Mouse (Mus musculus): ENCODE results near the gene Chrm4. TPM values are rescaled to one million over a fixed set of nuclear protein-coding genes. Genes with fewer than 3 reads are reported as not detected.

The Chrm4 gene
- polyA plus RNA-seq, 1 experiment = 0.97 TPM

DNA sequence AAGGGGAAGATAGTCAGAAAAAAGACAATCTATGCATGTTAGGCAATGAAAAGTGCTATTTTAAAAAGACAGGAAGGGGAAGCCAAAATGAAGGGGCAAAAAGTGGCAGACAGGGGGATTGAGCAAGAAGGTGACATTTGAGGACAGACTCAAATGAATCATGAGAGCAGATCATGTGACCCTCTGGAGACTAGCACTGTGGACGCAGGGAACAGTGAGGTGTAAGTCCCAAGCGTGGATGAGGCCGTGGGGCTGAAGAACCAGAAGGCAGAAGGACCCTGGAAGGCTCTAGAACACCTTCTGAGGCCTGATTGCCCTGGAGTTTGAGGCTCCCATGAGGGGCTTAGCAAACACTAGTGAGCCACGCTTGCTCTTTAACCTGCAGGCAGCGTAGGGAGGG lies 39.3 kb downstream of the Chrm4 start:
- Histone ChIP-seq H3K9me3 (replicated peaks; ENCODE audit: control insufficient read depth, insufficient read depth, low read length, poor library complexity, severe bottlenecking) (no peaks in the 10 kb centered on the region), H3K27ac (ENCODE audit: insufficient read depth, low read length) (no peak overlapping the region), H3K9ac (ENCODE audit: low read depth, poor library complexity, severe bottlenecking) (no peak overlapping the region), H3K36me3 (ENCODE audit: control insufficient read depth, insufficient read depth, low read length, poor library complexity, severe bottlenecking) (no peaks in the 10 kb centered on the region), H3K4me3 (ENCODE audit: low read depth, low read length) (no peak overlapping the region), H3K4me1 (ENCODE audit: control insufficient read depth, insufficient read depth, low read length) (peaks cover 9% of the 10 kb centered on the region), H3K27me3 (ENCODE audit: control insufficient read depth, insufficient read depth, low read length, poor library complexity, severe bottlenecking) (no peaks in the 10 kb centered on the region)
- TF ChIP-seq CTCF (IDR thresholded peaks at IDR 0.05; ENCODE audit: low read depth, low read length) = no peak
- TF ChIP-seq EP300 (IDR thresholded peaks at IDR 0.05; ENCODE audit: insufficient read depth, low read depth, low read length) = no peak
- no peak for TF ChIP-seq POLR2A (IDR thresholded peaks at IDR 0.05; ENCODE audit: insufficient read depth, low read length)

- Histone ChIP-seq H3K27me3 (ENCODE audit: control insufficient read depth, insufficient read depth, low read length, poor library complexity, severe bottlenecking) (no peaks in the 10 kb centered on the region), H3K36me3 (ENCODE audit: control insufficient read depth, insufficient read depth, low read length, poor library complexity, severe bottlenecking) (no peaks in the 10 kb centered on the region), H3K4me1 (ENCODE audit: control insufficient read depth, insufficient read depth, low read length) (peaks cover 9% of the 10 kb centered on the region), H3K27ac (ENCODE audit: insufficient read depth, low read length) (no peak overlapping the region), H3K4me3 (ENCODE audit: low read depth, low read length) (no peak overlapping the region), H3K9me3 (replicated peaks; ENCODE audit: control insufficient read depth, insufficient read depth, low read length, poor library complexity, severe bottlenecking) (no peaks in the 10 kb centered on the region), H3K9ac (ENCODE audit: low read depth, poor library complexity, severe bottlenecking) (no peak overlapping the region)
- TF ChIP-seq CTCF (IDR thresholded peaks at IDR 0.05; ENCODE audit: low read depth, low read length) = no peak
- TF ChIP-seq POLR2A (IDR thresholded peaks at IDR 0.05; ENCODE audit: insufficient read depth, low read length) = no peak
- TF ChIP-seq EP300 (IDR thresholded peaks at IDR 0.05; ENCODE audit: insufficient read depth, low read depth, low read length) = no peak
These were observed 40.9 kb downstream of the Chrm4 start for GRCm38 (mm10) chr2:91967962-91968361.

GRCm38 (mm10) chr2:91971231-91972097 lies 44.4 kb downstream of the Chrm4 start:
- H3K9me3 ChIP-seq (replicated peaks; ENCODE audit: control insufficient read depth, insufficient read depth, low read length, poor library complexity, severe bottlenecking) = no peaks in the 10 kb centered on the region
- no peak overlapping the region for H3K27ac ChIP-seq (ENCODE audit: insufficient read depth, low read length)
- no peak overlapping the region; the same call in 1 of the 2 replicates for H3K4me3 ChIP-seq (ENCODE audit: low read depth, low read length)
- 0 out of 2 replicates have a peak, but pooled peaks cover 6% of the 10 kb centered on the region for H3K27me3 ChIP-seq (ENCODE audit: control insufficient read depth, insufficient read depth, low read length, poor library complexity, severe bottlenecking)
- TF ChIP-seq POLR2A (IDR thresholded peaks at IDR 0.05; ENCODE audit: insufficient read depth, low read length) (no peak), CTCF (IDR thresholded peaks at IDR 0.05; ENCODE audit: low read depth, low read length) (no peak), EP300 (IDR thresholded peaks at IDR 0.05; ENCODE audit: insufficient read depth, low read depth, low read length) (0 out of 2 replicates have a peak, but pooled peaks have one; percentile 36)
- H3K9ac ChIP-seq (ENCODE audit: low read depth, poor library complexity, severe bottlenecking) = 0 out of 2 replicates have a peak overlapping the region, but pooled peaks have one; percentile 12
- peaks cover 4% of the 10 kb centered on the region for H3K4me1 ChIP-seq (ENCODE audit: control insufficient read depth, insufficient read depth, low read length)
- H3K36me3 ChIP-seq (ENCODE audit: control insufficient read depth, insufficient read depth, low read length, poor library complexity, severe bottlenecking) = no peaks in the 10 kb centered on the region

DNA sequence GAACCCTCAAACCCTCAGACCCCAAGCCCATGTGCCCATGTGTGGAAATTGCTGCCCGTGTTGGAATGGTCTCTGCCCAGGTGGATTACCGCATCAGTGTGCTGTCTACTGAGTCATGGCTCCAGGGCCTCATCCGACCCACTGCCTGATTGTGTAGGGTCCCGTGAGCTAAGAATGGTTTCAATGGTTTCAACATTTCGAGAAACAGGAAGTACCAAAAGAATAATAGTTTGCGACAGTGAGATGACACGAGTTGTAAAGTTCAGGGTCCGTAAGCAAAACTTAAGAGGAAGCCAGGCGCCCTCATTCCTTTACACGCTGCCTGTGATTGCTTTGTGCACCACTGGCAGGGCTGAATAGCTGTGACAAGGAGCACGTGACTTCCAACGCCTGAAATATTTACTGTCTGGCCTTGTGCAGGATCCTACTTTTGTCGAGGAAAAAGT lies 45.1 kb downstream of the Chrm4 start:
- Histone ChIP-seq H3K9me3 (replicated peaks; ENCODE audit: control insufficient read depth, insufficient read depth, low read length, poor library complexity, severe bottlenecking) (no peaks in the 10 kb centered on the region), H3K36me3 (ENCODE audit: control insufficient read depth, insufficient read depth, low read length, poor library complexity, severe bottlenecking) (no peaks in the 10 kb centered on the region), H3K4me1 (ENCODE audit: control insufficient read depth, insufficient read depth, low read length) (peaks cover 4% of the 10 kb centered on the region), H3K9ac (ENCODE audit: low read depth, poor library complexity, severe bottlenecking) (0 out of 2 replicates have a peak overlapping the region, but pooled peaks have one; percentile 12), H3K27ac (ENCODE audit: insufficient read depth, low read length) (no peak overlapping the region), H3K27me3 (ENCODE audit: control insufficient read depth, insufficient read depth, low read length, poor library complexity, severe bottlenecking) (0 out of 2 replicates have a peak, but pooled peaks cover 6% of the 10 kb centered on the region), H3K4me3 (ENCODE audit: low read depth, low read length) (no peak overlapping the region)
- TF ChIP-seq EP300 (IDR thresholded peaks at IDR 0.05; ENCODE audit: insufficient read depth, low read depth, low read length) (no peak), POLR2A (IDR thresholded peaks at IDR 0.05; ENCODE audit: insufficient read depth, low read length) (no peak), CTCF (IDR thresholded peaks at IDR 0.05; ENCODE audit: low read depth, low read length) (no peak)

GRCm38 (mm10) chr2:91973416-91974135 lies 46.5 kb downstream of the Chrm4 start:
- Histone ChIP-seq H3K4me1 (ENCODE audit: control insufficient read depth, insufficient read depth, low read length) (peaks cover 4% of the 10 kb centered on the region), H3K36me3 (ENCODE audit: control insufficient read depth, insufficient read depth, low read length, poor library complexity, severe bottlenecking) (no peaks in the 10 kb centered on the region), H3K4me3 (ENCODE audit: low read depth, low read length) (no peak overlapping the region), H3K9me3 (replicated peaks; ENCODE audit: control insufficient read depth, insufficient read depth, low read length, poor library complexity, severe bottlenecking) (no peaks in the 10 kb centered on the region), H3K27me3 (ENCODE audit: control insufficient read depth, insufficient read depth, low read length, poor library complexity, severe bottlenecking) (0 out of 2 replicates have a peak, but pooled peaks cover 6% of the 10 kb centered on the region), H3K9ac (ENCODE audit: low read depth, poor library complexity, severe bottlenecking) (no peak overlapping the region), H3K27ac (ENCODE audit: insufficient read depth, low read length) (no peak overlapping the region)
- TF ChIP-seq CTCF (IDR thresholded peaks at IDR 0.05; ENCODE audit: low read depth, low read length) (no peak), POLR2A (IDR thresholded peaks at IDR 0.05; ENCODE audit: insufficient read depth, low read length) (no peak), EP300 (IDR thresholded peaks at IDR 0.05; ENCODE audit: insufficient read depth, low read depth, low read length) (no peak)
